Mouse (Mus musculus): ENCODE measurements around the gene Efna2. TPM values are rescaled to one million over a fixed set of nuclear protein-coding genes. Genes with fewer than 3 reads are reported as not detected.
"Not testable (repeated sequence)": the region's sequence is repeated elsewhere in the genome, so short reads cannot be mapped to it uniquely, and the experiment has no call there.

The Efna2 gene
- polyA plus RNA-seq, 1 experiment from 2014 or later: 6.5 TPM

DNA sequence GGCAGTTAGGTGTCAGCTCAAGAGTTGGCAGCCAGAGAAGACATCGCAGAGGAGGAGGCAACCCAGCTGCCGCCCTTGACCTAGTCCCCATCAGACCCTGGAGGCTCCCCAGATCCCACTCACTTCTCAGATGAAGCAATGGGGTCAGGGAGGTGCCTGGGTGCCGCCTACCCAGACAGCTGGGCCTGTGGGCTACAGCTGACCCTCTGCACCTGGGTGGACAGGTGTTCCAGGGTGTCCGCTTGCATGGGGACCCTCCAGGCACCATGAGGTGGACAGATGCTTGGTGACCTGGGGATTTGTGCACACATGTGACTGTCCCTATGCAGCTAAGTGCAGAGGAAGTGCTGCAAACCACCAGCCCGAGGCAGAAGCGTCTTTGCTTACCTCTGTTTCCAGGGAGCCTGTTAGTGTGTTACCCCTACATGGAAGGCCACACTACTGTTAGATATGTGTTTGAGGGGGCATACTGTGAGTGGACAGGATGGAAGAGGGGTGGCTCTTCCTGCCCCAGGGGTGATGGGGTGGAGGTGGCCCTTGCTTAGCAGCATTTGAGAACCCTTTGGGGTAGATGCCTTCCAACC lies 16.5 kb upstream of the Efna2 start:
- DNase-seq (ENCODE audit: low spot score): no peak
- Histone ChIP-seq H3K4me3 (ENCODE audit: low read depth, low read length) (no peak overlapping the region), H3K4me1 (replicated peaks; ENCODE audit: control insufficient read depth, insufficient read depth) (peaks cover 22% of the 10 kb centered on the region), H3K27ac (replicated peaks) (peak overlapping the region; percentile 97), H3K27me3 (ENCODE audit: control insufficient read depth, insufficient read depth, low read length) (no peaks in the 10 kb centered on the region), H3K4me2 (replicated peaks; ENCODE audit: low read depth) (no peak overlapping the region), H3K9ac (ENCODE audit: low read length) (no peak overlapping the region), H3K9me3 (ENCODE audit: control insufficient read depth, low read length) (no peaks in the 10 kb centered on the region), H3K36me3 (ENCODE audit: control insufficient read depth, insufficient read depth, low read length) (no peaks in the 10 kb centered on the region)
- TF ChIP-seq EP300 (optimal IDR thresholded peaks at IDR 0.05) (no peak), CTCF (IDR thresholded peaks at IDR 0.05; ENCODE audit: low read depth) (no peak)
- ATAC-seq (ENCODE audit: low FRiP score, low TSS enrichment): no peak
- WGBS: 77% methylated on average over 6 of the region's 6 CpGs

DNA sequence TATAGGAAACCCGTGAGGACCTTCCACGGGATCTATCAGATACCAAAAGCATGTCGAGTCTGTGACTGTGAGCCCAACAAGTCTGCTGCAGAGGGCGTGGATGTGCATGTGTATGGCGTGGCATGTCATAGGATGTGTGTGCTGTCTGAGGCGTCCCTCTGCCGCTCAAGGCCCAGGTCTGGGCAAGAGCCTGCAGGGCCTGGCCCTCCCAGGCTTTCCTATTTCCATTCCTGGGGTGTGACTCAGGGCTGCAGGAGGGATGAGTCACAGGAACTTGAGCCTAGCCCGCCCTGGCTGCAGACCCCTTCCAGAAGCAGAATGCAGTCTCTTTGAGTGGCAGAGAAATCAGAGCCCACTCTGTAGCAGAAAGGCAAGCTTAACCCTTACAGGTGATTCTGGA lies 15.6 kb upstream of the Efna2 start:
- peak; percentile 60 for DNase-seq (ENCODE audit: low spot score)
- H3K4me1 ChIP-seq (replicated peaks; ENCODE audit: control insufficient read depth, insufficient read depth): peaks cover 24% of the 10 kb centered on the region
- no peaks in the 10 kb centered on the region for H3K36me3 ChIP-seq (ENCODE audit: control insufficient read depth, insufficient read depth, low read length)
- H3K4me2 ChIP-seq (replicated peaks; ENCODE audit: low read depth): peak overlapping the region; percentile 89; the same call in 1 of the 2 replicates
- H3K9ac ChIP-seq (ENCODE audit: low read length): no peak overlapping the region; the same call in 1 of the 2 replicates
- no peaks in the 10 kb centered on the region for H3K27me3 ChIP-seq (ENCODE audit: control insufficient read depth, insufficient read depth, low read length)
- H3K9me3 ChIP-seq (ENCODE audit: control insufficient read depth, low read length): no peaks in the 10 kb centered on the region
- 38% methylated on average over 8 of the region's 8 CpGs for WGBS
- ATAC-seq (ENCODE audit: low FRiP score, low TSS enrichment): no peak
- peak overlapping the region; percentile 82 for H3K27ac ChIP-seq (replicated peaks)
- no peak overlapping the region for H3K4me3 ChIP-seq (ENCODE audit: low read depth, low read length)
- TF ChIP-seq EP300 (optimal IDR thresholded peaks at IDR 0.05) (no peak), CTCF (IDR thresholded peaks at IDR 0.05; ENCODE audit: low read depth) (peak; percentile 24)

DNA sequence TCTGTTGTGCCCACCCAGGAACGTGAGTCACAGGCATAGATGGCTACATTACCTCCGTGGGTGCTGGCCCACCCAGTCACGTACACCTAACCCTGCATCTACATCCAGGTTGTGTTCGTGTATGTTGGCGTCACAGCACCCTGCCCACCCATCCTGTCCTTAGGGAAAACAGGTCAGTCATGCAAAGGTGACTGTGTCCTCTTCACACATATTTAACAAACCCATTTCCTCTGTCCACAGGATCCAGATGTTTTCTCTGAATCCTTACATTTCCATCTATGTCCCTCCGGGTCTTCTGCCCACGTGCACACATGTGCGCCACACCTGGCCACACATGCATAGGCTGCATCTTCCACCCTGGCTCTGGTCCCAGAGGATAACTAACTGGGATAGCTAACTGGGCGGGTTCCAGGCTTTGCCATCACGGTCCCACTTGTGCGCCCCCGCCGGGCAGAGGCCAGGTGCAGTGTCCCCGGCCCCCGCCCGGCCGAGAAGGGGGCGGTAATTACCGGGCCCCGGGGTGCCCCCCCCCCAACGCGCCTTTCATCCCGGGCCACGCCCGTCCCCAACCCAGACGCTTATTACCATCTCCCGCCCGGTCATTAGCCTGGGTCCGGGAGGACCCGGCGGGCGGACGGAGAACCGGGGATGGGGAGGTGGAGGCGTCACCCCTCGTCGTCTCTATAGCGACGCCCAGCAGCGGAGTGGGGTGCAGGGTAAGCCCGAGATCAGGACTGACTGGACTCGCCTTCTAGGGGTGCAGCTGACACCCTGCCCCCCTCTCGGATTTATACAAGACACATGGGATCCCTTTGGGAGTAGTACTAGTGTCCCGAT lies 14.9 kb upstream of the Efna2 start:
- no peaks in the 10 kb centered on the region for H3K36me3 ChIP-seq (ENCODE audit: control insufficient read depth, insufficient read depth, low read length)
- 9% methylated on average over 38 of the region's 44 CpGs for WGBS
- H3K27ac ChIP-seq (replicated peaks): peak overlapping the region; percentile 82
- DNase-seq (ENCODE audit: low spot score) (no peak), ATAC-seq (ENCODE audit: low FRiP score, low TSS enrichment) (no peak)
- H3K27me3 ChIP-seq (ENCODE audit: control insufficient read depth, insufficient read depth, low read length): no peaks in the 10 kb centered on the region
- peak overlapping the region; percentile 89 for H3K4me2 ChIP-seq (replicated peaks; ENCODE audit: low read depth)
- H3K4me3 ChIP-seq (ENCODE audit: low read depth, low read length): peak overlapping the region; percentile 41
- H3K4me1 ChIP-seq (replicated peaks; ENCODE audit: control insufficient read depth, insufficient read depth): peaks cover 18% of the 10 kb centered on the region
- H3K9me3 ChIP-seq (ENCODE audit: control insufficient read depth, low read length): no peaks in the 10 kb centered on the region
- TF ChIP-seq EP300 (optimal IDR thresholded peaks at IDR 0.05) (no peak), CTCF (IDR thresholded peaks at IDR 0.05; ENCODE audit: low read depth) (no peak)
- H3K9ac ChIP-seq (ENCODE audit: low read length): peak overlapping the region; percentile 62

DNA sequence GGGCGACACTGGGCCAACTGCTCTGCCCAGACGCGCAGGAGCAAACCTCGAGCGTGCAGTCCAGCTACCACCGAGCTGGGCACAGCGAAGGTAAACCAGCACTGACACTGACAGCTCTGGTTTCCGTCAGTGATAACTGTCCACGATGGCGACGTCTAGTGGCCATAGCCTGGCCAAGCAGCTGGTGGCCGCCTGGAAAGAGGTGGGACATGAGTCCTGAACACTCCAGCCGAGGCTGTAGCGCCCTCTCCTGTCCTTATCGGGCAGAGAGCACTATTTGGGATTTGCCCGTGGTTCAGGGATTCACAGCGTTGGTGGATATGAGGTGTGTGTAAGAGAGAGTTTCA lies 14.3 kb upstream of the Efna2 start:
- peak overlapping the region; percentile 62 for H3K9ac ChIP-seq (ENCODE audit: low read length)
- under 1% methylated on average over 17 of the region's 17 CpGs for WGBS

DNA sequence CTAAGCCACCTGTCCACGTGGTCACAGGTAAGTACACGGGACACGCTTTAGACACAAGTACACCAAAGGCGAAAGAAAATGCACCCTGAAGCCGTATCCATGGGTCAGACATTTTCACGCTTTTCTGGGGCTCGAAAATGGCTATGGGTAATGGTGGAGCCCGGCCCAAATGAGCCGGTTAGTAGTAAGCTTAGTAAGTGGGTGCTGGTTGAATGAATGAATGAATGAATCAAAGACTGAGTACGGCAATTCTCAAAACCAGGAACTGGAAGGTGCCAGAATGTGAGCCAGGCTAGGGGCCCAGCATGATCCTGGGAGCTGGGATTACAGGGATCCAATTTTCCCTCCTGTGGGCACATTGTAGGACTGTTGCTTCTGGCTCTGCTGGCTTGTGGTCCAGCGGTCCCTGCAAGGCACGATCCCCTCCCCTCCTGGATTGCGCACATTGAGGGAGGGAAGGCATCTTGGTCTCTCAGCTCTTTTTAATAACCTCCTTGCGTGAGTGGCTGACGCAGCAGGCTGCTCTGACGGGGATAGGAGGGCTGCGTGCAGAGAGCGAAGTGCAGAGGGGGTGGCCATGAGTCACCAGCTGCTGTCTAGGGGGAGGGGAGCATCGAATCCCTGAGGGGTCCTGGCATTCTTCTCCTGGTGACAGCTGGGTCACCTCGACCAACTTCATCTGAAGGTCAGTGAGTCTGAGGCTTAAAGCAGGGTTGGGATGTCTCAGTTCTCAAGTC lies 13.7 kb upstream of the Efna2 start, which contains the start of gene Cirbp:
Cirbp (plus strand) TSS at position 594 of the 737 bp plus-strand sequence.
- peak within 1 kb of the TSS; percentile 89 for H3K4me2 ChIP-seq (replicated peaks; ENCODE audit: low read depth)
- TF ChIP-seq EP300 (optimal IDR thresholded peaks at IDR 0.05) (no peak), CTCF (IDR thresholded peaks at IDR 0.05; ENCODE audit: low read depth) (no peak)
- H3K27me3 ChIP-seq (ENCODE audit: control insufficient read depth, insufficient read depth, low read length): no peaks in the 10 kb centered on the region
- no peaks in the 10 kb centered on the region for H3K9me3 ChIP-seq (ENCODE audit: control insufficient read depth, low read length)
- peak within 1 kb of the TSS; percentile 82 for H3K27ac ChIP-seq (replicated peaks)
- ATAC-seq (ENCODE audit: low FRiP score, low TSS enrichment) (no peak), DNase-seq (ENCODE audit: low spot score) (no peak)
- H3K4me1 ChIP-seq (replicated peaks; ENCODE audit: control insufficient read depth, insufficient read depth): peaks cover 17% of the 10 kb centered on the region
- H3K36me3 ChIP-seq (ENCODE audit: control insufficient read depth, insufficient read depth, low read length): peaks cover 7% of the 10 kb centered on the region
- peak within 1 kb of the TSS; percentile 41 for H3K4me3 ChIP-seq (ENCODE audit: low read depth, low read length)
- 17% methylated on average over 20 of the region's 20 CpGs for whole genome bisulfite sequencing
- H3K9ac ChIP-seq (ENCODE audit: low read length): peak within 1 kb of the TSS; percentile 62

More for the DNA sequence above, 14.3 kb upstream of the Efna2 start:
- Histone ChIP-seq H3K4me1 (replicated peaks; ENCODE audit: control insufficient read depth, insufficient read depth) (peaks cover 17% of the 10 kb centered on the region), H3K4me2 (replicated peaks; ENCODE audit: low read depth) (peak overlapping the region; percentile 89), H3K27me3 (ENCODE audit: control insufficient read depth, insufficient read depth, low read length) (no peaks in the 10 kb centered on the region), H3K36me3 (ENCODE audit: control insufficient read depth, insufficient read depth, low read length) (peaks cover 2% of the 10 kb centered on the region; the same call in 1 of the 2 replicates), H3K9me3 (ENCODE audit: control insufficient read depth, low read length) (no peaks in the 10 kb centered on the region), H3K27ac (replicated peaks) (peak overlapping the region; percentile 82), H3K4me3 (ENCODE audit: low read depth, low read length) (peak overlapping the region; percentile 41)
- ATAC-seq (ENCODE audit: low FRiP score, low TSS enrichment) (peak; percentile 29), DNase-seq (ENCODE audit: low spot score) (peak; percentile 97)
- TF ChIP-seq CTCF (IDR thresholded peaks at IDR 0.05; ENCODE audit: low read depth): peak; percentile 100
- no peak for TF ChIP-seq EP300 (optimal IDR thresholded peaks at IDR 0.05)

DNA sequence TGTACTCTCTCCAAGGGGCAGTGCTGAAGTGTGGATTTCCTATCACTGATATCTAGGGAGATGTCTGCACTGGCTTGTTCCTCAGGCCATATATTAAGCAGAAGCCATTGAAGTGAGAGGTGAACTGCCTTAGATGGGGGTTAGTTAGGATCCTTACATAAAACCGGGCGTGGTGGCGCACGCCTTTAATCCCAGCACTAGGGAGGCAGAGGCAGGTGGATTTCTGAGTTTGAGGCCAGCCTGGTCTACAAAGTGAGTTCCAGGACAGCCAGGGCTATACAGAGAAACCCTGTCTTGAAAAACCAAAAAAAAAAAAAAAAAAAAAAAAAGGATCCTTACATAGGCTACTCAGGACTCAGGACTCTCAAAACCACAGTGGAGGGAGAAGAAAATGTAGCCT lies 13.1 kb upstream of the Efna2 start:
- H3K27me3 ChIP-seq (ENCODE audit: control insufficient read depth, insufficient read depth, low read length); DNase-seq (ENCODE audit: low spot score); ATAC-seq (ENCODE audit: low FRiP score, low TSS enrichment); H3K4me3 ChIP-seq (ENCODE audit: low read depth, low read length); H3K9me3 ChIP-seq (ENCODE audit: control insufficient read depth, low read length); H3K9ac ChIP-seq (ENCODE audit: low read length); H3K4me2 ChIP-seq (replicated peaks; ENCODE audit: low read depth): not testable (repeated sequence)
- WGBS: 83% methylated on average over 4 of the region's 4 CpGs
- Histone ChIP-seq H3K4me1 (replicated peaks; ENCODE audit: control insufficient read depth, insufficient read depth) (peaks cover 13% of the 10 kb centered on the region), H3K36me3 (ENCODE audit: control insufficient read depth, insufficient read depth, low read length) (peaks cover 11% of the 10 kb centered on the region), H3K27ac (replicated peaks) (peak overlapping the region; percentile 65)

Measured in stomach, postnatal 0 days (tissue).